Mouse (Mus musculus): ENCODE results near the gene 1110051M20Rik.

GRCm38 (mm10) chr2:91312578-91313311, 131.8 kb downstream of the 1110051M20Rik start:
- TF ChIP-seq CTCF (IDR thresholded peaks at IDR 0.05; ENCODE audit: low read depth, low read length) (no peak), POLR2A (IDR thresholded peaks at IDR 0.05; ENCODE audit: insufficient read depth, low read length) (no peak)
